Mouse (Mus musculus) MEL (cell line): Measurements from ENCODE around the gene Mast3. TPM values are rescaled to one million over a fixed set of nuclear protein-coding genes. Genes with fewer than 3 reads are reported as not detected.

Source experiments
- DNase-seq: peaks from one replicate; pipeline ENCODE4 v3.0.0; 2011; ENCODE audit warnings: low read depth, low spot score
- H3K27ac ChIP-seq: 2 replicates; pipeline ENCODE4 v1.5.1; 2012; ENCODE audit warnings: low read depth, mild to moderate bottlenecking, control low read depth, low read length, moderate library complexity; ENCODE audit not compliant: control insufficient read depth
- H3K27me3 ChIP-seq, 2 experiments: fragments of 150-350 bp in 1 of 2; sonication (generic) in 1 of 2; 2 replicates each; pipeline ENCODE4 v1.6.1; 2012; ENCODE audit warnings: low read length in 2 of 2, mild to moderate bottlenecking in 2 of 2, improper control_type of control experiment in 1 of 2, moderate library complexity in 1 of 2; ENCODE audit not compliant: insufficient read depth in 2 of 2, control insufficient read depth in 1 of 2
- H3K36me3 ChIP-seq, 2 experiments: 2 replicates each; pipeline ENCODE4 v1.6.1; 2012 to 2014; ENCODE audit warnings: low read length in 2 of 2, improper control_type of control experiment in 1 of 2, inconsistent platforms in 1 of 2, mild to moderate bottlenecking in 1 of 2; ENCODE audit not compliant: insufficient read depth in 2 of 2, control insufficient read depth in 1 of 2
- H3K4me1 ChIP-seq, 2 experiments: fragments of 150-350 bp in 1 of 2; sonication (generic) in 1 of 2; 2 replicates each; pipeline ENCODE4 v1.6.1; 2012; ENCODE audit warnings: low read length in 2 of 2, improper control_type of control experiment in 1 of 2, mild to moderate bottlenecking in 1 of 2; ENCODE audit not compliant: insufficient read depth in 2 of 2, control insufficient read depth in 1 of 2
- H3K4me3 ChIP-seq, 2 experiments: fragments of 150-350 bp in 1 of 2; sonication (generic) in 1 of 2; 2 replicates each; pipeline ENCODE4 v1.5.1; 2012; ENCODE audit warnings: low read depth in 2 of 2, low read length in 2 of 2, mild to moderate bottlenecking in 2 of 2, moderate library complexity in 2 of 2, control low read depth in 1 of 2, improper control_type of control experiment in 1 of 2; ENCODE audit not compliant: control insufficient read depth in 1 of 2, insufficient read depth in 1 of 2
- H3K79me2 ChIP-seq: 2 replicates; pipeline ENCODE4 v1.6.1; 2012; ENCODE audit warnings: mild to moderate bottlenecking, low read length, moderate library complexity; ENCODE audit not compliant: control insufficient read depth, poor library complexity, insufficient read depth
- H3K9ac ChIP-seq: 2 replicates; pipeline ENCODE4 v1.6.1; 2012; ENCODE audit warnings: low read depth, mild to moderate bottlenecking, control low read depth, low read length, moderate library complexity; ENCODE audit not compliant: control insufficient read depth, poor library complexity, severe bottlenecking
- H3K9me3 ChIP-seq: fragments of 150-350 bp; sonication (generic); replicated peaks from 2 replicates; pipeline ENCODE4 v1.6.1; 2012; ENCODE audit warnings: mild to moderate bottlenecking, low read length, improper control_type of control experiment, moderate library complexity; ENCODE audit not compliant: insufficient read depth
- BHLHE40 ChIP-seq: IDR thresholded peaks from 2 replicates; pipeline ENCODE4 v1.6.1; 2012; ENCODE audit warnings: low read depth, mild to moderate bottlenecking, inconsistent platforms, low read length, improper control_type of control experiment, borderline replicate concordance
- CTCF ChIP-seq, 3 experiments: IDR thresholded peaks in 2 of 3; conservative IDR thresholded peaks in 1 of 3; 2 replicates each; pipeline ENCODE4 v1.5.1; 2011 to 2012; ENCODE audit warnings: low read length in 3 of 3, low read depth in 2 of 3, mild to moderate bottlenecking in 2 of 3, improper control_type of control experiment in 1 of 3, inconsistent platforms in 1 of 3, mixed read lengths in 1 of 3, moderate library complexity in 1 of 3; ENCODE audit not compliant: control insufficient read depth in 1 of 3, insufficient read depth in 1 of 3, poor library complexity in 1 of 3, severe bottlenecking in 1 of 3
- EP300 ChIP-seq, 2 experiments: IDR thresholded peaks; 2 replicates each; pipeline ENCODE4 v1.6.1; 2011; ENCODE audit warnings: improper control_type of control experiment in 2 of 2, low read length in 2 of 2, low read depth in 1 of 2, mild to moderate bottlenecking in 1 of 2
- ETS1 ChIP-seq: IDR thresholded peaks from 2 replicates; pipeline ENCODE4 v1.6.1; 2012; ENCODE audit warnings: low read depth, mild to moderate bottlenecking, inconsistent platforms, low read length, improper control_type of control experiment, moderate library complexity
- HCFC1 ChIP-seq: IDR thresholded peaks from 2 replicates; pipeline ENCODE4 v1.6.1; 2012; ENCODE audit warnings: low read depth, mild to moderate bottlenecking, inconsistent platforms, low read length, improper control_type of control experiment, moderate library complexity
- JUND ChIP-seq: IDR thresholded peaks from 2 replicates; pipeline ENCODE4 v1.6.1; 2011; ENCODE audit warnings: low read depth, mild to moderate bottlenecking, improper control_type of control experiment, low read length
- MAX ChIP-seq: IDR thresholded peaks from 2 replicates; pipeline ENCODE4 v1.6.1; 2011; ENCODE audit warnings: low read length, improper control_type of control experiment
- MAZ ChIP-seq: IDR thresholded peaks from 2 replicates; pipeline ENCODE4 v1.6.1; 2012; ENCODE audit warnings: low read depth, mild to moderate bottlenecking, inconsistent platforms, low read length, improper control_type of control experiment
- MYC ChIP-seq: IDR thresholded peaks from 2 replicates; pipeline ENCODE4 v1.6.1; 2011; ENCODE audit warnings: low read depth, mild to moderate bottlenecking, low read length, improper control_type of control experiment, moderate library complexity
- POLR2AphosphoS2 ChIP-seq: IDR thresholded peaks from 2 replicates; pipeline ENCODE4 v1.6.1; 2011; ENCODE audit warnings: low read length, improper control_type of control experiment
- RAD21 ChIP-seq: IDR thresholded peaks from 2 replicates; pipeline ENCODE4 v1.6.1; 2011; ENCODE audit warnings: mild to moderate bottlenecking, low read depth, low read length, improper control_type of control experiment
- SMC3 ChIP-seq: IDR thresholded peaks from 2 replicates; pipeline ENCODE4 v1.6.1; 2011; ENCODE audit warnings: low read depth, low read length, improper control_type of control experiment
- TAL1 ChIP-seq: IDR thresholded peaks from 2 replicates; pipeline ENCODE4 v1.6.1; 2012; ENCODE audit warnings: mild to moderate bottlenecking, inconsistent platforms, low read length, moderate library complexity, mixed read lengths
- TCF12 ChIP-seq: IDR thresholded peaks from 2 replicates; pipeline ENCODE4 v1.6.1; 2014; ENCODE audit warnings: low read depth, mild to moderate bottlenecking, inconsistent platforms, low read length, improper control_type of control experiment, moderate library complexity
- USF1 ChIP-seq: IDR thresholded peaks from 2 replicates; pipeline ENCODE4 v1.6.1; 2014; ENCODE audit warnings: low read depth, mild to moderate bottlenecking, inconsistent platforms, low read length, improper control_type of control experiment, moderate library complexity
- USF2 ChIP-seq, 2 experiments: IDR thresholded peaks; 2 replicates each; pipeline ENCODE4 v1.6.1; 2011 to 2012; ENCODE audit warnings: improper control_type of control experiment in 2 of 2, low read length in 2 of 2, borderline replicate concordance in 1 of 2, inconsistent platforms in 1 of 2, low read depth in 1 of 2, mild to moderate bottlenecking in 1 of 2; ENCODE audit not compliant: insufficient read depth in 1 of 2
- ZKSCAN1 ChIP-seq: IDR thresholded peaks from 2 replicates; pipeline ENCODE4 v1.6.1; 2012; ENCODE audit warnings: low read depth, mild to moderate bottlenecking, inconsistent platforms, low read length, improper control_type of control experiment, moderate library complexity
- ZNF384 ChIP-seq: IDR thresholded peaks from 2 replicates; pipeline ENCODE4 v1.6.1; 2012; ENCODE audit warnings: low read depth, mild to moderate bottlenecking, inconsistent platforms, low read length, improper control_type of control experiment
- polyA plus RNA-seq, 2 experiments: library from polyadenylated mRNA; stranded (reverse) in 1 of 2; unstranded in 1 of 2; fragments of >175 nt in 1 of 2; fragments of >200 nt in 1 of 2; gene quantifications; 2 replicates each; pipeline versions ENCODE4 v1.2.1 to v1.2.4; 2012; ENCODE audit warnings: low replicate concordance in 2 of 2, low read depth in 1 of 2; ENCODE audit not compliant: insufficient read length in 2 of 2, insufficient read depth in 1 of 2, missing spikeins in 1 of 2
- total RNA-seq: library from RNA; depleted of rRNA; stranded (reverse); fragments of 300-350 nt; gene quantifications from 2 replicates; pipeline ENCODE4 v1.2.3, GENCODE M21; 2012

Mast3 gene
- total and polyA plus RNA-seq, 3 experiments: 13.5 to 54.7 TPM; not detected in 1

DNA sequence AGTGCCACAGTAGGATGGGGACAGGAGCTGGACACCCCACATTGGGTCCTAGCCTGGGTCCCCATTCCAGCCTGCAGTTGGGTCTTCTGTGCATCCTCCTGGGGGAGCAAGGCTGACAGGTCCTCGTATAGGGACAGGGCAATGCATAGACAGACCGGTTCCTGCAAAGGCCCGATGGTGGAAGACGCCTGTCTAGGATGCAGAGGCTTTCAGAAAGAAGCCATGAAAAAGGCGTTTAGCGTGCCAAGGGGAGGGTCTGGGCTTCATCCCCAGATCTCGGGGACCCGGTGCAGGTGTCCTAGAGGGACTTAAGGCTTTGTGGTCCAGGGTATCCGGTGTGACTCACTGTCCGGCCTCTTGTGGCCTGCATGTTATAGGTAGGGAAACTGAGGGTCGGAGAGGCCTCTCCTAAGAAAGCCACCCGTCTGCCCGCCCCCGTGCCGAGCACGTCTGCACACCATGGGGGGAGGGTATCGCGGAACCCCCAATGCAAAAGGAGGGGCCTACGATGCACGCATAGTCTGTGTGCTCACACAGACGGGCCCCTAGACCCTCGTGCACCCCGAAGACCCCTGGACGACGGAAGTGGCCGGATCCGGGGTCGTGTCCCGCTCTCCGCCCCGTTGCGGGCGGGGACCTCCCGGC lies 28.9 kb downstream of the Mast3 start:
- peaks cover 0 to 5% of the 10 kb centered on the region in 2 experiments; a peak in 2 of 4 replicates for H3K36me3 ChIP-seq
- no peak overlapping the region for H3K27ac ChIP-seq
- no peak for TF ChIP-seq POLR2AphosphoS2
- TF ChIP-seq MAZ: 0 out of 2 replicates have a peak, but pooled peaks have one; percentile 77
- TF ChIP-seq TCF12: no peak
- peak; percentile 2; the same call in 1 of the 2 replicates for TF ChIP-seq MAX
- peak overlapping the region; percentile 67 to 77 for H3K4me3 ChIP-seq
- no peaks in the 10 kb centered on the region for H3K27me3 ChIP-seq
- peak; percentile 43 for DNase-seq
- H3K79me2 ChIP-seq: peaks cover 15% of the 10 kb centered on the region
- H3K4me1 ChIP-seq: peaks cover 0 to 19% of the 10 kb centered on the region in 2 experiments; a peak in 2 of 4 replicates
- peak overlapping the region; percentile 79 for H3K9ac ChIP-seq
- no peaks in the 10 kb centered on the region for H3K9me3 ChIP-seq

DNA sequence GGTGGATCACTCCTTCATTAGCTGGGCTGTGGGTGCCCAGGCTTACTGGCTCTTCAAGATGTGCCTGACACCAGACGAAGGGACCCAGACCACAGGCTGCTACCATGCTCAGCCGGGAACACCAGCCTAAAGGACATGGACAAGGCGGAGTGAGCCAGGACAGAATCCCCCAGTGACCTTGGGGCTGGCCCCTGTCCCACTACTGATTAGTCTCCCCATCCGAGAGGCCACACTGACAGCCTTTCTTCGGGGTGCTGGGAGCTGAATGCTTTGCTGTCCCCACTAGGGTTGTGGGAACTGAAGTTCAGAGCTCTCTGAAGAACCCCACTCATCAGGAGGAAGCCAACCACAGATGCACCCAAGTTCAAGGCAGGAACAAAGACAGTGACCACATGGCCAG lies 29.6 kb downstream of the Mast3 start:
- H3K9me3 ChIP-seq: no peaks in the 10 kb centered on the region
- no peaks in the 10 kb centered on the region for H3K27me3 ChIP-seq
- no peak overlapping the region for H3K27ac ChIP-seq
- no peak overlapping the region for H3K9ac ChIP-seq
- peaks cover 0 to 16% of the 10 kb centered on the region in 2 experiments; a peak in 2 of 4 replicates for H3K4me1 ChIP-seq
- TF ChIP-seq CTCF (IDR thresholded peaks at IDR 0.05 in 2 of 3, conservative IDR thresholded peaks at IDR 0.05 in 1 of 3; ENCODE audit: control insufficient read depth in 1 of 3, insufficient read depth in 1 of 3, low read depth in 2 of 3, low read length in 3 of 3, poor library complexity in 1 of 3, severe bottlenecking in 1 of 3) (no peak), MYC (no peak), USF2 (IDR thresholded peaks at IDR 0.05; ENCODE audit: borderline replicate concordance in 1 of 2, insufficient read depth in 1 of 2, low read depth in 1 of 2, low read length in 2 of 2) (no peak)
- H3K4me3 ChIP-seq: no peak overlapping the region
- peaks cover 0 to 3% of the 10 kb centered on the region in 2 experiments; a peak in 2 of 4 replicates for H3K36me3 ChIP-seq
- peaks cover 15% of the 10 kb centered on the region for H3K79me2 ChIP-seq
- DNase-seq: no peak

DNA sequence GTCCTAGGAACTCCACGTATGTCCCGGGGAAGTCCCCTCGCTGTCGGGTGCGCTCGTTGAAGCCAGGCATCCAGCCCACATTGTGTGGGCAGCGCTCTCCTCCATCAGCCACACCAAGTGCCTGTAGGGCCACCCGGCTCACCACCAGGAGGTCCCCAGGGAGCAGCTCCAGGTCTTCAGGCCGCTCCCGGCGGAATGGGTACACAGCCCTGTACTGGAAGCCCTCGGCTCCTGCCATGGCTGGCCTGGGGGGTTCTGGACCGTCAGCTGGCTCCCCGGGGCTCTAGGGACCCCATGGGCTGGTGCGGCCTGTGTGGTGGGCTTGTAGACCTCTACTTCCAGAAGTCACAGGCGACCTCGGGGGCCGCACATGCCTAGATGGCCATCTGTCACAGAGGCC lies 30.1 kb downstream of the Mast3 start:
- no peaks in the 10 kb centered on the region for H3K9me3 ChIP-seq
- H3K27me3 ChIP-seq: no peaks in the 10 kb centered on the region
- peaks cover 15% of the 10 kb centered on the region for H3K79me2 ChIP-seq
- H3K4me3 ChIP-seq: no peak overlapping the region
- no peak for DNase-seq
- TF ChIP-seq JUND (no peak), ZKSCAN1 (no peak), POLR2AphosphoS2 (no peak), USF1 (no peak), BHLHE40 (no peak), MAZ (no peak), EP300 (IDR thresholded peaks at IDR 0.05; ENCODE audit: low read depth in 1 of 2, low read length in 2 of 2) (no peak), HCFC1 (no peak), RAD21 (no peak), ETS1 (no peak), TAL1 (no peak), ZNF384 (no peak), SMC3 (no peak)
- H3K4me1 ChIP-seq: peaks cover 0 to 11% of the 10 kb centered on the region in 2 experiments; a peak in 2 of 4 replicates
- H3K27ac ChIP-seq: no peak overlapping the region
- no peak overlapping the region for H3K9ac ChIP-seq
- no peaks in the 10 kb centered on the region; a peak in 2 of 4 replicates for H3K36me3 ChIP-seq
